Mouse (Mus musculus) adrenal gland, postnatal 10 days (tissue): ENCODE results near the gene Mptx1. TPM values are rescaled to one million over a fixed set of nuclear protein-coding genes. Genes with fewer than 3 reads are reported as not detected.
"Not testable (repeated sequence)": the region's sequence is repeated elsewhere in the genome, so short reads cannot be mapped to it uniquely, and the experiment has no call there.

Experiments used
- DNase-seq: peaks from one replicate; pipeline ENCODE4 v3.0.0; 2021; ENCODE audit warnings: mixed read lengths
- long read RNA-seq, 2 experiments: library from polyadenylated mRNA; stranded (forward); transcript quantifications; one replicate each; pipeline ENCODE4 v2.0.0; 2021
- total RNA-seq, 2 experiments: library from RNA; stranded (reverse); gene quantifications; 2 replicates each; pipeline ENCODE4 v1.2.3; 2021

The Mptx1 gene
- not detected for total RNA-seq
- long read RNA-seq, experiment 1, result 0 reads
- long read RNA-seq, experiment 2, result 0 reads

DNA sequence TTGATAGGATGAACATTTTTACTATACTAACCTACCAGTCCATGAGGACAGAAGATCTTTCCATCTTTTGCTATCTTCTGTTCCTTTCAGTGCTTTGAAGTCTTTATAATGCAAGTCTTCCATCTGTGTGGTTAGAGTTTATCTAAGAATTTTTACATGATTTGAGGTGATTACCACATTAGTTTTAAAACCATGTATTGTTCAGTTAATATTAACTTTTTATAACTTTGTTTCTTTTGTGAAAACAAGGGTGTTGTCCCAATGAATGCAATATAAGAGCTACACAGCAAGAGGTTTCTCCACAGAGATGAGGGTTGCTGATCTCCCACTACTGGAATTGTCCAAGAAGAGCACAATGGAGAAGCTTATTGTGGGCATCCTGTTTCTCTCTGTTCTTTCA lies at the start of gene Mptx1:
Mptx1 (plus strand) TSS at position 301 of the 400 bp plus-strand sequence.
- DNase-seq, result no peak

DNA sequence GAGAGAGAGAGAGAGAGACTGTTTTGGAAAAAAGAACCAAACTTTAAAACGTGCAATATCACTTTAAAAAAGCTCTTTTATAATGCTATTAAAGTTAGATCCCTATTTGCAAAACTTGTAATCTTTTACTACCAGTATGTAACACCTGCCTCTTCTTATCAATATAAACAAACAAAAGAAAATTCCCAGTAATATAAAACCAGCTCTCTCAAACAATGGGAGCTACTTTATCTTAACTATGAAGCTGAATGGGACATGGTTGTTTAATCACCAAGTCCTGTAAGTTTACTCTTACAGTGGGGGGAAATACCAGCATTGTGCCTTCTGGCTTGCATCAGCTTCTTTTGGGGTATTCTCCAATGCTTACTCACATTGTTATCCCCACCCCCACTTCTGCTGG lies 27.2 kb upstream of the Mptx1 start:
- no peak for DNase-seq

DNA sequence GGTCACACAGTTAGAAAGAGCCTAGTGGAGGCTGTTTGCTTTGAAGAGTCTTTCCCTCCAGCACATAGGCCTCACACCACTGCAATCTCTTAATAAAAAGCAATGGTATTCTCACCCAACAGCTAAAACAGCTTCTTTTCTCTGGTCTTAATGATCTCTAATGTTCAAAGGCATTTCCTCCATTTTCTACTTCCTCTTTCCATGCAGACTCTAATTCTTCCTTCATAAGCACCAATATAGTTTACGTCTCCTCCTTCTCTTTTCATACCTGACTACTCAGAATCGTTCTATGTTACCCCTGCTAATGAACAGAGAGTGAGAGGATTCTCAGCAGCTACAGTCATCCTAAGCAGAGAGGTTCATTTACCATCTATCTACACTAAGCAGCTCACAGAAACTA lies 13.0 kb upstream of the Mptx1 start:
- DNase-seq, result no peak

- not testable (repeated sequence) for DNase-seq
These were observed 23.3 kb downstream of the Mptx1 start for GRCm38 (mm10) chr1:174353636-174354035.

DNA sequence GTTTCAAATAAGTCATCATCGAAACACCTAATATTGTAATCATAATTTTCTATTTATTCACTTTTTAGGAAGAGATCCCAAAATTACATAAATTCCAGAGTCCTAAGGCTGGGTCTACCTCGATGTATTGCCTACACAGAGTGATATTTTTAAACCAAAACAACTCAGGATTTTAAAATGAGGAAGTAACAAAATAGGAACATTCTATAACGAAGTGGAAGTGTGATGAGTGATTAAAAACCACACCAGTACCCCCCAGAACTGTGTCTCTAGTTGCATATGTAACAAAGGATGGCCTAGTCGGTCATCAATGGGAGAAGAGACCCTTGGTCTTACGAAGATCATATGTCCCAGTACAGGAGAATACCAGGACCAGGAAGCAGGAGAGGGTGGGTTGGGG lies 24.3 kb downstream of the Mptx1 start:
- DNase-seq, result no peak

DNA sequence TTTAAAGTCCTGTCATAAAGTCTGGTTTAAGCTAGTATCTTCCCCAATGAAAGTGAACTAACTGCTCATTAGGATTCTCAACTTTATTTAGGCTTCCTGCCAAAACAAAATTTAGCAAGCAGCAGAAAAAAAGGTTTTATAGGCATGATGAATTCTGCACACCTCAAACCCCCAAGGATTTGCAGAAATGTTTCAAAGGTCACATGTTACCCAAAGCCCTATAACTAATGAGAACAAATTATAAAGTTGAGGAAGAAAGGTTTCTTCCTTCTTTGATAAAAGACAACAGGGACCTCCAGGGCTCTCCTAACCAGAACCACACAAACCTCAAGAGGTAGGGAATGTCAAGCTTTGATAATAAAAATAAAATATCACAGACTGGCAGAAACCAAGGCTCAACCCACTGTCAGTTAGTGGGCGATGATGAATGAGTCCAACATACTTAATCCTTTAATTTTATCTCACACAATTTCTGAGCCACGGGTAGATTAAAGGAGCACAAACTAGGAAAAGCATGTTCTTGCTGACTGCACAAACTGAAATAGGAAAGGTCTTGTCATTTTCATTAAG lies 34.6 kb downstream of the Mptx1 start, which contains the start of gene Olfr417:
Olfr417 (plus strand) TSS at position 241 of the 570 bp plus-strand sequence.
- no peak for DNase-seq

DNA sequence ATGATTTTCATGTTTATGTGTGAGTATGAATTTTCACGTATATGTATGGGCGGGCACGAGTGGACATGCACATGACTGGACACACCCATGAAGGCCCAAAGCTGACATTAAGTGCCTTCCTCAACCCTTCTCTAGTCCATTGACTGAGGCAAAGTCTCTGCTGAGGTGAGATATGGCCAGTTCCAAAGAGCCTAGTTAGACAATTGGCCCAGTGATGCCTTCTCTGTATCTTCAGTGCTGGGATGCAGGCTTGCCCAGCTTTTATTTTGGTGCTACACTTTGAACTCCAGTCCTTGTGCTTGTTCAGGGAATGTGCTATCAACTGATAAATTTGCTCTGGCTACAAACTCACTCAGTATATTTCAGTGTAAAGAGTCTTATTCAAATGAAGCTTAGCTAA lies 43.5 kb downstream of the Mptx1 start:
- DNase-seq, result no peak

Other genes starting within 250 kb of the Mptx1 start
- gene Olfr429, start 246.2 kb upstream of the Mptx1 start, total RNA-seq, result not detected
- gene Olfr427, start 233.6 kb upstream of the Mptx1 start, total RNA-seq, result not detected
- not detected for gene Olfr231, start 209.4 kb upstream of the Mptx1 start, total RNA-seq
- gene Olfr424, start 199.0 kb upstream of the Mptx1 start, total RNA-seq, result not detected
- not detected for gene Olfr420, start 174.9 kb upstream of the Mptx1 start, total RNA-seq
- 1 to 10 TPM; 2.6 to 5.1 TPM for gene Spta1, start 157.7 kb upstream of the Mptx1 start, total RNA-seq
- not detected for gene Olfr419, start 78.5 kb upstream of the Mptx1 start, total RNA-seq
- not detected for gene Olfr417, start 34.6 kb downstream of the Mptx1 start, total RNA-seq
- not detected for gene Olfr248, start 60.5 kb downstream of the Mptx1 start, total RNA-seq
- gene Olfr414, start 93.5 kb downstream of the Mptx1 start, total RNA-seq, result not detected
- not detected for gene Olfr220, start 111.6 kb downstream of the Mptx1 start, total RNA-seq
- 1 to 10 TPM; 2.4 to 2.5 TPM for gene Fmn2, start 171.3 kb downstream of the Mptx1 start, total RNA-seq